Mouse (Mus musculus) kidney, adult 2 months (tissue): ENCODE measurements around the gene Agpat3. TPM values are rescaled to one million over a fixed set of nuclear protein-coding genes. Genes with fewer than 3 reads are reported as not detected.

ENCODE experiments used
- DNase-seq: peaks from one replicate; pipeline ENCODE4 v3.0.0; 2021
- H3K27ac ChIP-seq: fragments of 200-500 bp; 2 replicates; pipeline ENCODE4 v1.5.1; 2012; ENCODE audit warnings: low read depth, low read length, control low read depth, inconsistent platforms; ENCODE audit not compliant: insufficient read depth
- H3K27me3 ChIP-seq: fragments of 200-500 bp; replicated peaks from 2 replicates; pipeline ENCODE4 v1.6.1; 2012; ENCODE audit warnings: mild to moderate bottlenecking, moderate library complexity, low read length, inconsistent platforms; ENCODE audit not compliant: control insufficient read depth, insufficient read depth
- H3K36me3 ChIP-seq: fragments of 200-500 bp; 2 replicates; pipeline ENCODE4 v1.6.1; 2012; ENCODE audit warnings: mild to moderate bottlenecking, moderate library complexity, low read length, inconsistent platforms; ENCODE audit not compliant: control insufficient read depth, insufficient read depth
- H3K4me1 ChIP-seq: fragments of 200-500 bp; 2 replicates; pipeline ENCODE4 v1.6.1; 2011; ENCODE audit warnings: low read length; ENCODE audit not compliant: control insufficient read depth, insufficient read depth
- H3K4me3 ChIP-seq: fragments of 200-500 bp; 2 replicates; pipeline ENCODE4 v1.5.1; 2011; ENCODE audit warnings: mild to moderate bottlenecking, low read depth, low read length, control low read depth; ENCODE audit not compliant: insufficient read depth
- CTCF ChIP-seq: fragments of 200-500 bp; conservative IDR thresholded peaks from 2 replicates; pipeline ENCODE4 v1.5.1; 2011; ENCODE audit warnings: low read depth, mild to moderate bottlenecking, control low read depth, low read length, moderate library complexity, mixed read lengths; ENCODE audit not compliant: insufficient read depth, insufficient read length
- POLR2A ChIP-seq: fragments of 200-500 bp; IDR thresholded peaks from one replicate; pipeline ENCODE4 v1.6.1; 2011; ENCODE audit warnings: low read depth, low read length, control low read depth
- WGBS: fragments of 180-500 bp; shearing (Covaris S2); methylation state at CpG from one replicate; pipeline ENCODE4 v1.1.7; 2018; 5-methylcytosine and 5-hydroxymethylcytosine counted together
- polyA plus RNA-seq: library from polyadenylated mRNA; depleted of rRNA; stranded (reverse); fragments of >200 nt; gene quantifications from 2 replicates; pipeline ENCODE4 v1.2.3, GENCODE M21; 2012

Agpat3 gene
- polyA plus RNA-seq, 1 experiment: 460 TPM

GRCm38 (mm10) chr10:78331577-78331976, 20.7 kb downstream of the Agpat3 start:
- DNase-seq: no peak
- no peaks in the 10 kb centered on the region for H3K27me3 ChIP-seq
- TF ChIP-seq POLR2A (no peak), CTCF (no peak)
- WGBS: 65% methylated on average over 5 of the region's 5 CpGs
- H3K27ac ChIP-seq: no peak overlapping the region
- H3K36me3 ChIP-seq: no peaks in the 10 kb centered on the region
- peaks cover 28% of the 10 kb centered on the region for H3K4me1 ChIP-seq
- H3K4me3 ChIP-seq: no peak overlapping the region

- peaks cover 30% of the 10 kb centered on the region for H3K4me1 ChIP-seq
- TF ChIP-seq POLR2A (no peak), CTCF (no peak)
- no peaks in the 10 kb centered on the region for H3K27me3 ChIP-seq
- H3K4me3 ChIP-seq: no peak overlapping the region
- WGBS: 56% methylated on average over 5 of the region's 5 CpGs
- no peak overlapping the region for H3K27ac ChIP-seq
- DNase-seq: no peak
- no peaks in the 10 kb centered on the region for H3K36me3 ChIP-seq
These were observed 23.0 kb downstream of the Agpat3 start for GRCm38 (mm10) chr10:78329305-78329704.

GRCm38 (mm10) chr10:78328011-78328575, 24.2 kb downstream of the Agpat3 start:
- H3K27ac ChIP-seq: no peak overlapping the region

GRCm38 (mm10) chr10:78325916-78326647, 26.2 kb downstream of the Agpat3 start:
- no peak for DNase-seq
- Histone ChIP-seq H3K4me3 (no peak overlapping the region), H3K4me1 (peaks cover 34% of the 10 kb centered on the region), H3K27me3 (no peaks in the 10 kb centered on the region), H3K36me3 (no peaks in the 10 kb centered on the region), H3K27ac (no peak overlapping the region)
- TF ChIP-seq CTCF: no peak
- TF ChIP-seq POLR2A: no peak
- 48% methylated on average over 8 of the region's 8 CpGs for WGBS

More at GRCm38 (mm10) chr10:78328011-78328575, 24.2 kb downstream of the Agpat3 start:
- no peaks in the 10 kb centered on the region for H3K36me3 ChIP-seq
- peaks cover 34% of the 10 kb centered on the region for H3K4me1 ChIP-seq
- no peak overlapping the region for H3K4me3 ChIP-seq
- 72% methylated on average over 2 of the region's 2 CpGs for WGBS
- DNase-seq: no peak
- TF ChIP-seq POLR2A (no peak), CTCF (no peak)
- H3K27me3 ChIP-seq: no peaks in the 10 kb centered on the region

- Histone ChIP-seq H3K4me1 (peaks cover 34% of the 10 kb centered on the region), H3K27me3 (no peaks in the 10 kb centered on the region), H3K4me3 (no peak overlapping the region), H3K36me3 (no peaks in the 10 kb centered on the region), H3K27ac (no peak overlapping the region)
- 55% methylated on average over 6 of the region's 6 CpGs for WGBS
- DNase-seq: peak; percentile 72
- TF ChIP-seq POLR2A (no peak), CTCF (no peak)
These were observed 27.6 kb downstream of the Agpat3 start for GRCm38 (mm10) chr10:78324556-78325164.

GRCm38 (mm10) chr10:78323214-78323880, 28.9 kb downstream of the Agpat3 start:
- 51% methylated on average over 7 of the region's 7 CpGs for WGBS
- H3K27me3 ChIP-seq: no peaks in the 10 kb centered on the region
- TF ChIP-seq CTCF: no peak
- no peak for TF ChIP-seq POLR2A
- H3K36me3 ChIP-seq: no peaks in the 10 kb centered on the region
- no peak overlapping the region for H3K27ac ChIP-seq
- DNase-seq: no peak
- H3K4me3 ChIP-seq: no peak overlapping the region
- peaks cover 27% of the 10 kb centered on the region for H3K4me1 ChIP-seq

- no peaks in the 10 kb centered on the region for H3K27me3 ChIP-seq
- WGBS: no CpG with 5 or more reads among the region's 1 CpGs
- H3K27ac ChIP-seq: no peak overlapping the region
- peak; percentile 69 for DNase-seq
- H3K4me3 ChIP-seq: no peak overlapping the region
- TF ChIP-seq CTCF: peak; percentile 62
- TF ChIP-seq POLR2A: no peak
- H3K36me3 ChIP-seq: no peaks in the 10 kb centered on the region
- H3K4me1 ChIP-seq: peaks cover 27% of the 10 kb centered on the region
These were observed 29.5 kb downstream of the Agpat3 start for GRCm38 (mm10) chr10:78322806-78323205.
